Mouse (Mus musculus) liver, embryonic 14.5 days (tissue): ENCODE measurements at regions not wholly inside any gene's neighbourhood (a gene's known extent, or its start where the extent isn't known, plus 50 kb on each side); places are given as distances from the start of the nearest gene placed in this dataset.

Experiments used
- ATAC-seq: fragments of 200-750 bp; cut with Nextera tagmentation; 2 replicates; pipeline ENCODE4 v1.8.0; 2017; ENCODE audit warnings: moderate number of reproducible peaks, mild to moderate bottlenecking, moderate library complexity; ENCODE audit not compliant: insufficient read depth
- DNase-seq, 3 experiments: peaks; one replicate each; pipeline ENCODE4 v3.0.0-alpha.2; 2012 to 2013; ENCODE audit warnings: low read depth in 3 of 3, low spot score in 3 of 3
- H3K27ac ChIP-seq: fragments of 300-500 bp; sonication (generic); 2 replicates; pipeline ENCODE4 v1.5.1; 2014; ENCODE audit warnings: moderate library complexity, mild to moderate bottlenecking, control low read depth, inconsistent platforms
- H3K27me3 ChIP-seq: fragments of 300-500 bp; sonication (generic); 2 replicates; pipeline ENCODE4 v1.6.1; 2014; ENCODE audit warnings: mild to moderate bottlenecking, low read length, moderate library complexity; ENCODE audit not compliant: control insufficient read depth, insufficient read depth
- H3K36me3 ChIP-seq: fragments of 300-500 bp; sonication (generic); replicated peaks from 2 replicates; pipeline ENCODE4 v1.6.1; 2014; ENCODE audit warnings: low read depth; ENCODE audit not compliant: control insufficient read depth, insufficient read depth
- H3K4me1 ChIP-seq, 2 experiments: fragments of 200-500 bp in 1 of 2; fragments of 300-500 bp in 1 of 2; sonication (generic) in 1 of 2; replicated peaks; 2 replicates each; pipeline ENCODE4 v1.6.1; 2012 to 2014; ENCODE audit warnings: antibody characterized with exemption in 1 of 2, inconsistent platforms in 1 of 2, low read length in 1 of 2; ENCODE audit not compliant: control insufficient read depth in 2 of 2, insufficient read depth in 2 of 2
- H3K4me2 ChIP-seq: fragments of 300-500 bp; sonication (generic); 2 replicates; pipeline ENCODE4 v1.6.1; 2014; ENCODE audit warnings: low read depth, mild to moderate bottlenecking, control low read depth, moderate library complexity
- H3K4me3 ChIP-seq, 2 experiments: fragments of 200-500 bp in 1 of 2; fragments of 300-500 bp in 1 of 2; sonication (generic) in 1 of 2; 2 replicates each; pipeline ENCODE4 v1.5.1; 2012 to 2014; ENCODE audit warnings: low read depth in 2 of 2, low read length in 2 of 2, mild to moderate bottlenecking in 2 of 2, control low read depth in 1 of 2, inconsistent platforms in 1 of 2, moderate library complexity in 1 of 2; ENCODE audit not compliant: insufficient read depth in 1 of 2
- H3K9ac ChIP-seq: fragments of 300-500 bp; sonication (generic); replicated peaks from 2 replicates; pipeline ENCODE4 v1.6.1; 2014; ENCODE audit warnings: mild to moderate bottlenecking, control low read depth, moderate library complexity
- H3K9me3 ChIP-seq: fragments of 300-500 bp; sonication (generic); 2 replicates; pipeline ENCODE4 v1.6.1; 2016; ENCODE audit warnings: low read length, mixed read lengths; ENCODE audit not compliant: control insufficient read depth
- CTCF ChIP-seq: IDR thresholded peaks from 2 replicates; pipeline ENCODE4 v1.5.1; 2016; ENCODE audit warnings: antibody characterized with exemption, low read depth, control low read depth
- EP300 ChIP-seq: IDR thresholded peaks from 2 replicates; pipeline ENCODE4 v1.6.1; 2016; ENCODE audit warnings: antibody characterized with exemption, low read depth
- WGBS: fragments of 180-500 bp; shearing (Covaris S2); extraction: QIAGEN DNeasy Blood & Tissue Kit; methylation state at CpG from one replicate; pipeline ENCODE4 v1.1.7; 2014; ENCODE audit not compliant: insufficient replicate concordance; 5-methylcytosine and 5-hydroxymethylcytosine counted together

DNA sequence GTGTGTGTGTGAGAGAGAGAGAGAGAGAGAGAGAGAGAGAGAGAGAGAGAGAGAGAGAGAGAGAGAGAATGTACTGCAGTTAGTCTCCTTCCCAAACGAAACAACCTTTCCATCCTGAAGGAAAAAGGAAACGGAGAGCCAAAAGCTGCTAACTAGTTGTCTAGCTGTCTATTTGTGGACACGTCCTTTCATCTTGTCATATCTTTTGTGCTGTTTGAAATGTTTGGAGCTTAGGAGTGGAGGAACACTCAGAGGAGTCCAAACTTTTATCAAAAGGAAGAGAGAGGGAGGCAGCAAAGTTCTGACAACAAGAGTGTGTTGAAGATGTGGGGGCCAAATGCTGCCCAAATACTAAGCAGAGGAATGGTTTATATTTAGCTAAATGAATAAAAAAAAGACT is 246.6 kb downstream of the Tmem38b start:
- no peaks in the 10 kb centered on the region for H3K9me3 ChIP-seq
- no peak overlapping the region for H3K9ac ChIP-seq
- DNase-seq (no peak), ATAC-seq (no peak)
- no peaks in the 10 kb centered on the region for H3K36me3 ChIP-seq
- no peak overlapping the region for H3K4me2 ChIP-seq
- no peak overlapping the region for H3K4me3 ChIP-seq
- H3K27ac ChIP-seq, result no peak overlapping the region
- TF ChIP-seq EP300, result no peak
- no peak for TF ChIP-seq CTCF
- no peaks in the 10 kb centered on the region for H3K27me3 ChIP-seq
- whole genome bisulfite sequencing, result 47% methylated on average over 3 of the region's 3 CpGs
- no peaks in the 10 kb centered on the region for H3K4me1 ChIP-seq

DNA sequence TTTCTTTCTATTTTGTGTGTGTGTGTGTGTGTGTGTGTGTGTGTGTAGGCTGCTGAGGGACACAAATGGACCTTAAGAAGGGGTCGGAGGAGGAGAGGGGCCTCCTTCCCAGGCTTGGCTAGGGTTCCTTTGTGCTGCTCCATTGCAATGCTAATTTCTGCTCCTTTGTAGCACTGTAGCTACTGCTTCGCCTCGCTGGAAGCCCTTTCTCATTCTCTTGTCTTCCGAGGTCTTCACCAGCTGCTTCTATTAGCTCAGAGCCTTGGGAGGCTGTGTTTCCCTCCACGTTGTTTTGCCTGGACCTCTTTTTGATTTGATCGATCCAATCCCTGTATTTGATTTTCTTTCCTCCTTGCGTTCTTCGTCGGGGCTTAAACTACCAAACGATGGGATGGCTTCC is 247.1 kb downstream of the Tmem38b start:
- Histone ChIP-seq H3K27me3 (no peaks in the 10 kb centered on the region), H3K9me3 (no peaks in the 10 kb centered on the region), H3K4me2 (no peak overlapping the region), H3K36me3 (no peaks in the 10 kb centered on the region), H3K4me3 (no peak overlapping the region), H3K27ac (no peak overlapping the region), H3K9ac (no peak overlapping the region), H3K4me1 (no peaks in the 10 kb centered on the region)
- TF ChIP-seq CTCF (no peak), EP300 (no peak)
- ATAC-seq (no peak), DNase-seq (no peak)
- WGBS, result 29% methylated on average over 10 of the region's 10 CpGs

DNA sequence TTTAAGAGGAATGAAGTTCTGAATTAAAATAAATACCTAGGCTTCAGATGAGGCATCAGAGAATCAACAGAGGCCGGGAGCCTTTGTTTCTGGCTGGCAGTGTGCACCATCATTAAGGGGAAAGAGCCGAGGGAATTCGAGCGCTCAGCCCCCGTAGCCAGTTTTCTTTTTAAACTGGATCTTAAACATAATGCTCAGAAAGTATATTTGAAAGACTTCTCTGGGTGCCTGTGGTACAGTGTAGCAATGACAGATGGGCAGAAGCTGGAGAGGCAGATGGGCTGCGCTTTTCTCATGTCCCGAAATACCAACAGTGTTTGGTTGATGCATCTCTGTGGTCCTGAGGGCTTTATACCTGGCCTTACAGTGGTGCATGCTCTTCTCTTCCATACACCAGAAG is 247.6 kb downstream of the Tmem38b start:
- WGBS, result 69% methylated on average over 7 of the region's 7 CpGs
- H3K4me1 ChIP-seq, result no peaks in the 10 kb centered on the region
- ATAC-seq, result no peak
- no peak overlapping the region for H3K27ac ChIP-seq
- H3K9me3 ChIP-seq, result no peaks in the 10 kb centered on the region
- DNase-seq, result no peak
- H3K27me3 ChIP-seq, result no peaks in the 10 kb centered on the region
- no peak overlapping the region for H3K4me2 ChIP-seq
- H3K36me3 ChIP-seq, result no peaks in the 10 kb centered on the region
- H3K9ac ChIP-seq, result no peak overlapping the region
- no peak overlapping the region for H3K4me3 ChIP-seq
- TF ChIP-seq CTCF (no peak), EP300 (no peak)

DNA sequence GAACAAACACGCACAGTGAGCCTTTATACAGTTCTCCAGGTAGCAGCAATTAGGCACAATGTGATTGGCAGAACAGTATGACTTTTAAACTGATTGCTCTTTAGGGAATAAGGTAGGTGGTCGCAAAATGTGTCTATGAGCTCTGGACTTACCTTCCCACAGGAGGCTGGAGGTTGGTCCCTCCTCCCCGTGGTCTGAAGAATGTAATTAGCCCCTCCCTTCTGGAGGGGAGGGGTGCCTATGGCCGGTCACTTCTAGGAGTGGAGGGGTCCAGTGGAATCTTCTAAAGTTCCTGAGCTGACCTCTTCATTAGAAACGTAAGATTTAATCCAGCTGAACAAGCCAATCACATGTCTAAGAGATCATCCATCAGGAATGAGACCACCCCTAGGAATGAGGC is 248.4 kb downstream of the Tmem38b start:
- Histone ChIP-seq H3K4me3 (no peak overlapping the region), H3K36me3 (no peaks in the 10 kb centered on the region), H3K9me3 (no peaks in the 10 kb centered on the region), H3K27me3 (no peaks in the 10 kb centered on the region), H3K4me2 (no peak overlapping the region), H3K27ac (no peak overlapping the region), H3K4me1 (no peaks in the 10 kb centered on the region), H3K9ac (no peak overlapping the region)
- TF ChIP-seq EP300, result no peak
- no peak for TF ChIP-seq CTCF
- ATAC-seq (no peak), DNase-seq (no peak)
- WGBS, result 53% methylated on average over 5 of the region's 5 CpGs

DNA sequence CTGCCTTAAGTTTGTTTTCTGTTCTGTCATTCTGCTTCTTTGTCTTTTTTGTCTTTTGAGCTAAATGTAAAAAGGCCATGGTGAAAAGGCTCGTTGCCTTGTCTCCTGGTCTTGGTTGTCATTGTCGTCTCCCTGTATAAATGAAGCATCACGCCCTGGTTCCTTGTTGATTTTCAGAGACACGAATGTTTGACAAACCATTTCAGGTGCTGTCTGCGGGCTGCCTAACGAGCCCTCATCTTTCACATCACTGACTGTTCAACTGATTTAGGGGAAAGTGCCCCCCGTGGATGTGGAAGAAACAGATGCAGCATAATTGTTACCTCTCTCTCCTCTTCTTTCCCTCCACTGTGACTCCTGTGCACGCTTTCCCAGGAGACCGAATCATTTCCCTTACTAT is 254.7 kb downstream of the Tmem38b start:
- TF ChIP-seq CTCF, result no peak
- no peak for TF ChIP-seq EP300
- no peaks in the 10 kb centered on the region for H3K27me3 ChIP-seq
- DNase-seq, result no peak
- H3K9ac ChIP-seq, result no peak overlapping the region
- H3K36me3 ChIP-seq, result no peaks in the 10 kb centered on the region
- no peaks in the 10 kb centered on the region for H3K9me3 ChIP-seq
- no peak for ATAC-seq
- H3K27ac ChIP-seq, result no peak overlapping the region
- WGBS, result 62% methylated on average over 9 of the region's 9 CpGs
- H3K4me3 ChIP-seq, result no peak overlapping the region
- H3K4me2 ChIP-seq, result no peak overlapping the region
- H3K4me1 ChIP-seq, result no peaks in the 10 kb centered on the region
